In the genomic region with DNA sequence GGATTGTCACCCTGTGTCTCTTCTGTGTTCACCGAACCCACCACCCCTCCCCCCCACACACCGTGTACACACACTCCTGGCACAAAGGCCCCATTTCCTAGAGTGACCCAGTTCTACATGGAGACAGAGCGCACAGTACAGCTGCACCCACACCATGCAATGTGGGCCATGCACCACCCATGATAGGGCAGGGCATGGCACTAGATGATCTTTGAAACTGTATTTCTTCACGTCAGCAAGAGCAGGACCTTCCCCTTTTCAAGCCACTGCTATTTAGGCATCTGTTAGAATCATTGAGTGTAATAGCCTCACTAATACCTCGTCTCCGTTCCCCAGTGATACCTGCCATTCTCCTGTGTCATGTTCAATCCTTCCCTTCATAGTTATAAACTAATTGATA, we compare ENCODE assay signal across 21 mouse cellular contexts.
"Had no signal": no experiment of that assay in that cellular context is flagged by ENCODE, and none has a peak within 500 bp of the region (broad histone marks: within the 10 kb centered on the region; RNA-seq: fewer than 3 reads in every experiment).

No protein-coding gene starts in this region.

- DNase-seq: forebrain, postnatal 0 days; gastrocnemius, postnatal 14 days; gastrocnemius, postnatal 36 days; heart, adult 18-20 months; heart, postnatal 10 days; kidney, adult 11 months; kidney, adult 2 months; kidney, postnatal 10 days; kidney, postnatal 25 days; kidney, postnatal 4 days; liver had no signal

- H3K4me2 ChIP-seq: heart, embryonic 12.5 days; hindbrain, embryonic 13.5 days; hindbrain, embryonic 15.5 days; limb, embryonic 12.5 days; liver, embryonic 11.5 days had no signal

- H3K36me3 ChIP-seq: heart, embryonic 10.5 days; heart, embryonic 12.5 days; hindbrain, embryonic 13.5 days; hindbrain, embryonic 15.5 days; limb, embryonic 12.5 days had no signal

- H3K9ac ChIP-seq: forebrain, postnatal 0 days; heart, embryonic 12.5 days; hindbrain, embryonic 13.5 days; hindbrain, embryonic 15.5 days; limb, embryonic 12.5 days had no signal

- H3K4me3 ChIP-seq: heart, embryonic 10.5 days; heart, embryonic 12.5 days; hindbrain, embryonic 13.5 days; hindbrain, embryonic 15.5 days; layer of hippocampus, adult 2 months; left cerebral cortex, adult 2 months; limb, embryonic 12.5 days had no signal

- H3K9me3 ChIP-seq: heart, embryonic 10.5 days; heart, embryonic 12.5 days; hindbrain, embryonic 13.5 days; hindbrain, embryonic 15.5 days; limb, embryonic 12.5 days had no signal

- ATAC-seq: forebrain, postnatal 0 days; hindbrain, postnatal 0 days; intestine, embryonic 16.5 days had no signal

- H3K27ac ChIP-seq: heart, embryonic 10.5 days; hindbrain, embryonic 13.5 days; hindbrain, embryonic 15.5 days; hindbrain, postnatal 0 days; layer of hippocampus, adult 2 months; left cerebral cortex, adult 2 months; limb, embryonic 12.5 days had no signal

- H3K27me3 ChIP-seq: heart, embryonic 12.5 days; hindbrain, embryonic 13.5 days; hindbrain, embryonic 15.5 days; limb, embryonic 12.5 days had no signal

- H3K4me1 ChIP-seq: heart, embryonic 10.5 days; heart, embryonic 12.5 days; hindbrain, embryonic 13.5 days; hindbrain, embryonic 15.5 days; limb, embryonic 12.5 days had no signal
